Mouse (Mus musculus): ENCODE data around the gene Gm9507. TPM values are rescaled to one million over a fixed set of nuclear protein-coding genes. Genes with fewer than 3 reads are reported as not detected.

Gm9507 gene
- not detected in 2 replicates for polyA plus RNA-seq (2014; fragmentation: Nextera tagmentation; extraction: Ambion mirVana)

DNA sequence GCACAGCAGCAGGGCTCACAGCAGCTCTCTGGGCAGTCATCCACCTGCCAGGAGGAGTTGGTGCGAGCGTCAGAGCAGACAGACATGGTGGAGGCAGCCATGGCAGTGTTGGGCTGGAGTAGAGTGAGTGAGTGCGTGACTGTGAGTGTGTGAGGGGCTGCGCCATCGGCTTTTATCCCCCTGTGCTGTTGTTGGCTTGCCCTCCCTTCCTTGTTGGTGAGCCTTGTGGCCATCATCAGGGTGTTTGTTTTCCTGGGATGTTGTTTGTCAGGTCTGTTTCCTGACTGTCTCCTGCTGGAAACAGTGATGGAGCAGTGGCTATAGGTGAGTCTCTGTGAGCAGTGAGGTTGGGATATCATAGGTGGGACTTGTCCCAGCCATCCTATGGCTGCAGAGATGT is at the start of gene Gm9507:
TSS of gene Gm9507 (minus strand) at position 101 of the 400 bp plus-strand sequence.
- 73% methylated on average over 5 of the region's 5 CpGs for WGBS
- Histone ChIP-seq H3K9me3 (ENCODE audit: control insufficient read depth, low read length) (no peaks in the 10 kb centered on the region), H3K4me3 (ENCODE audit: low read depth, low read length) (no peak within 1 kb of the TSS), H3K4me2 (ENCODE audit: low read depth) (no peak within 1 kb of the TSS), H3K36me3 (ENCODE audit: control insufficient read depth, insufficient read depth, low read length) (no peaks in the 10 kb centered on the region), H3K27me3 (ENCODE audit: control insufficient read depth, insufficient read depth, low read length) (no peaks in the 10 kb centered on the region), H3K4me1 (ENCODE audit: control insufficient read depth, insufficient read depth, low read length) (no peaks in the 10 kb centered on the region), H3K9ac (ENCODE audit: low read length) (no peak within 1 kb of the TSS), H3K27ac (ENCODE audit: low read depth, low read length) (no peak within 1 kb of the TSS)
- DNase-seq (ENCODE audit: low spot score) (no peak), ATAC-seq (ENCODE audit: insufficient read depth, low FRiP score, low TSS enrichment) (no peak)

DNA sequence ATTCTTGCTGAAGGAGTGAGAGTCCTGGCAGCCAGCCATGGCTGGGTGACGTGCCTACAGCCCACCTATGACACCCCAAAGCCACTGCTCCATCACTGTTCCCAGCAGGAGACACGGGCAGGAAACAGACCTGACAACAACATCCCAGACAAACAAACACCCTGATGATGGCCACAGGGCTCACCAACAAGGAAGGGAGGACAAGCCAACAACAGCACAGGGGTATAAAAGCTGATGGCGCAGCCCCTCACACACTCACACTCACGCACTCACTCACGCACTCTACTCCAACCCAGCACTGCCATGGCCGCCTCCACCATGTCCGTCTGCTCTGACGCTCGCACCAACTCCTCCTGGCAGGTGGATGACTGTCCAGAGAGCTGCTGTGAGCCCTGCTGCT is 40.9 kb upstream of the Gm9507 start, which contains the start of gene Gm10318:
TSS of gene Gm10318 (plus strand) at position 301 of the 400 bp plus-strand sequence.
- Histone ChIP-seq H3K9me3 (ENCODE audit: control insufficient read depth, low read length) (no peaks in the 10 kb centered on the region), H3K4me2 (ENCODE audit: low read depth) (no peak within 1 kb of the TSS), H3K9ac (ENCODE audit: low read length) (no peak within 1 kb of the TSS), H3K36me3 (ENCODE audit: control insufficient read depth, insufficient read depth, low read length) (no peaks in the 10 kb centered on the region), H3K27me3 (ENCODE audit: control insufficient read depth, insufficient read depth, low read length) (no peaks in the 10 kb centered on the region), H3K27ac (ENCODE audit: low read depth, low read length) (no peak within 1 kb of the TSS), H3K4me3 (ENCODE audit: low read depth, low read length) (no peak within 1 kb of the TSS), H3K4me1 (ENCODE audit: control insufficient read depth, insufficient read depth, low read length) (no peaks in the 10 kb centered on the region)
- 72% methylated on average over 9 of the region's 9 CpGs for WGBS
- ATAC-seq (ENCODE audit: insufficient read depth, low FRiP score, low TSS enrichment): no peak
- no peak for DNase-seq (ENCODE audit: low spot score)

DNA sequence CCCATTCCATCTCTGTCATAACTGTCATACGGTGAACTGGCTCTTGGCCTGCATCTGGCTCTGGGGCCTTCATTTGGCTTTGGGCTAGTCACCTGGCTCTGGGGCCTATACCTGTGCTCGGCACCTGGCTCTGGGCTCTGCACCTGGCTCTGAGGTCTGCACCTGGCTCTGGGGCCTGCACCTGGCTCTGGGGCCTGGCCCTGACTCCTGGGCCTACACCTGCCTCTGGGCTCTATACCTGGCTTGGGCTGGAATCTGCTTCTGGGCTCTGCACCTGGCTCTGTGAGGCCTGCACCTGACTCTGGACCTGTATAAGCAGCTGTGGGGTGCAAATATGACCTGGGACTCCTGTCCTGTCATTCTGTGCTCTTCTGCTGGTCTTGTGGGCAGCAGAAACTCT is 35.9 kb upstream of the Gm9507 start:
- no peak overlapping the region for H3K4me2 ChIP-seq (ENCODE audit: low read depth)
- H3K4me1 ChIP-seq (ENCODE audit: control insufficient read depth, insufficient read depth, low read length): no peaks in the 10 kb centered on the region
- no peaks in the 10 kb centered on the region for H3K36me3 ChIP-seq (ENCODE audit: control insufficient read depth, insufficient read depth, low read length)
- WGBS: 77% methylated on average over 2 of the region's 2 CpGs
- no peaks in the 10 kb centered on the region for H3K9me3 ChIP-seq (ENCODE audit: control insufficient read depth, low read length)
- no peaks in the 10 kb centered on the region for H3K27me3 ChIP-seq (ENCODE audit: control insufficient read depth, insufficient read depth, low read length)
- H3K9ac ChIP-seq (ENCODE audit: low read length): no peak overlapping the region
- no peak overlapping the region for H3K4me3 ChIP-seq (ENCODE audit: low read depth, low read length)
- no peak overlapping the region for H3K27ac ChIP-seq (ENCODE audit: low read depth, low read length)
- DNase-seq (ENCODE audit: low spot score) (no peak), ATAC-seq (ENCODE audit: insufficient read depth, low FRiP score, low TSS enrichment) (no peak)

DNA sequence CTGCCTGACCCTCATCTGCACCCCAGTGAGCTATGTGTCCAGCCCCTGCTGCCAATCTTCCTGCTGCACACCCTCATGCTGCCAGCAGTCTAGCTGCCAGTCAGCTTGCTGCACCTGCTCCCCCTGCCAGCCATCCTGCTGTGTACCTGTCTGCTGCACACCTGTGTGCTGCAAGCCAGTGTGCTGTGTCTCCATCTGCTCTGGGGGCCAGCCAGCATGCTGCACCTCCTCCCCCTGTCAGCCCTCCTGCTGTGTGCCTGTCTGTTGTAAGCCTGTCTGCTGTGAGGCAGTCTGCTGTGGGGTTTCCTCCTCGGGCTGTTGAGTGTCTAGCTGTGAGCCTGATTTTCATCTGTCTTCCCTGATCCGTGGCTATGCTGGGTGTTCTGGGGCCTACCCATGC is 35.3 kb upstream of the Gm9507 start:
- WGBS: 23% methylated on average over 2 of the region's 2 CpGs

DNA sequence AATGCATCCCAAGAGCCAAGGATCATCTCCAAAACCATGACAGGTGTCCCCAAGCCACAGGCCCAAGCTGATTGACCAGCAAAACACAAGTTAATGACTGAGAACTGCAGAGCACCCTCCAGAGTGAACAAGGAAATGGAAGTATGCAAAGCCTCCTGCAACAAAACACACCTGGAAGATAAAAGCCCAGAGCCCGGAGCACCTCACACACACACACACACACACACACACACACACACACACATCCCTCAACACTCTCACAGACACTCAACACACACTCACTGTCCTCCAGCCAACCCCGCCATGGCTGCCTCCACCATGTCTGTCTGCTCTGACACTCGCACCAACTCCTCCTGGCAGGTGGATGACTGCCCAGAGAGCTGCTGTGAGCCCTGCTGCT is 34.9 kb upstream of the Gm9507 start, which contains the start of gene Gm36176:
TSS of gene Gm36176 (plus strand) at position 301 of the 400 bp plus-strand sequence.
- 96% methylated on average over 3 of the region's 3 CpGs for WGBS
- Histone ChIP-seq H3K27ac (ENCODE audit: low read depth, low read length) (no peak within 1 kb of the TSS), H3K36me3 (ENCODE audit: control insufficient read depth, insufficient read depth, low read length) (no peaks in the 10 kb centered on the region), H3K4me1 (ENCODE audit: control insufficient read depth, insufficient read depth, low read length) (no peaks in the 10 kb centered on the region), H3K4me2 (ENCODE audit: low read depth) (no peak within 1 kb of the TSS), H3K9me3 (ENCODE audit: control insufficient read depth, low read length) (no peaks in the 10 kb centered on the region), H3K4me3 (ENCODE audit: low read depth, low read length) (no peak within 1 kb of the TSS), H3K9ac (ENCODE audit: low read length) (no peak within 1 kb of the TSS), H3K27me3 (ENCODE audit: control insufficient read depth, insufficient read depth, low read length) (no peaks in the 10 kb centered on the region)
- no peak for DNase-seq (ENCODE audit: low spot score)
- no peak for ATAC-seq (ENCODE audit: insufficient read depth, low FRiP score, low TSS enrichment)

More for the DNA sequence above, 35.3 kb upstream of the Gm9507 start:
- Histone ChIP-seq H3K9ac (ENCODE audit: low read length) (no peak overlapping the region), H3K27ac (ENCODE audit: low read depth, low read length) (no peak overlapping the region), H3K4me1 (ENCODE audit: control insufficient read depth, insufficient read depth, low read length) (no peaks in the 10 kb centered on the region), H3K27me3 (ENCODE audit: control insufficient read depth, insufficient read depth, low read length) (no peaks in the 10 kb centered on the region), H3K4me3 (ENCODE audit: low read depth, low read length) (no peak overlapping the region), H3K36me3 (ENCODE audit: control insufficient read depth, insufficient read depth, low read length) (no peaks in the 10 kb centered on the region), H3K9me3 (ENCODE audit: control insufficient read depth, low read length) (no peaks in the 10 kb centered on the region), H3K4me2 (ENCODE audit: low read depth) (no peak overlapping the region)
- ATAC-seq (ENCODE audit: insufficient read depth, low FRiP score, low TSS enrichment) (no peak), DNase-seq (ENCODE audit: low spot score) (no peak)

DNA sequence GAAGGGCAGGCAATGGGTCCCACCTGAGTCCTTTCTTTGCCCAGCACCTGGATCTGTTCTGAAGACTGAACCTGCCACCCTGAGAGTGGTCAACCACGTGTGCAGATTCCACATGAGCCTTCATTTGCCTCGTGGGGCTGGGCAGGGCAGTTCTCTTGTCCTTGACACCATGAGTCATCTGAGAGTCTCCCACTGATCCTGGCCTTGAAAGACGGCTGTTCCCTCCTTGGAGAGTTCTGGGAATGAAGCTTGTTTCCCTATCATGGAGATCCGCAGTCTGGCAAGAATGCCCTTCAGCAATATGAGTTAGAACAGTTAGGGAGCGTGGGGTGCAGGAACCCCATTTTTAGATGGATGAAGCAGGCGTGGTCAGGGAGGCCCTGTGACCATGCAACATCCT is 27.4 kb upstream of the Gm9507 start:
- no peak overlapping the region for H3K9ac ChIP-seq (ENCODE audit: low read length)
- H3K4me2 ChIP-seq (ENCODE audit: low read depth): no peak overlapping the region
- H3K4me1 ChIP-seq (ENCODE audit: control insufficient read depth, insufficient read depth, low read length): no peaks in the 10 kb centered on the region
- no peaks in the 10 kb centered on the region for H3K36me3 ChIP-seq (ENCODE audit: control insufficient read depth, insufficient read depth, low read length)
- no peaks in the 10 kb centered on the region for H3K9me3 ChIP-seq (ENCODE audit: control insufficient read depth, low read length)
- no peak overlapping the region for H3K4me3 ChIP-seq (ENCODE audit: low read depth, low read length)
- ATAC-seq (ENCODE audit: insufficient read depth, low FRiP score, low TSS enrichment): no peak
- DNase-seq (ENCODE audit: low spot score): no peak
- 80% methylated on average over 6 of the region's 6 CpGs for WGBS
- no peak overlapping the region for H3K27ac ChIP-seq (ENCODE audit: low read depth, low read length)
- no peaks in the 10 kb centered on the region for H3K27me3 ChIP-seq (ENCODE audit: control insufficient read depth, insufficient read depth, low read length)

DNA sequence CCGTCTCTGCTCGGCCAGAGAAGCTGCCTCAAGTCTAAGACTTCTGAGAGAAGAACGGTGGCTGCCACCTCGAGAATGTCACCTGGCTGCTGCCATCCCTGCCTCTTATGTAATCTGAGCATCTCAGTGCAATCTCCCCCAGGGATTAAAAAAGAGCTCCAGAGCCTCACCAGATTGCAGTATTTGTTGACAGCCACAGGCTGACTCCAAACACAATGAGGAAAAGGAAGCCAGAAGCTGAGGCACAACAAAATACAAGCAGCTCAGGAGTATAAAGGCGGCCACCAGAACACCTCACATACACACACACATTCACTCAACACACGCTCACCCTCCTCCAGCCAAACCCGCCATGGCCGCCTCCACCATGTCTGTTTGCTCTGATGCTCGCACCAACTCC is 24.0 kb upstream of the Gm9507 start, which contains the start of gene Krtap10-10:
TSS of gene Krtap10-10 (plus strand) at position 301 of the 400 bp plus-strand sequence.
- Histone ChIP-seq H3K36me3 (ENCODE audit: control insufficient read depth, insufficient read depth, low read length) (no peaks in the 10 kb centered on the region), H3K4me1 (ENCODE audit: control insufficient read depth, insufficient read depth, low read length) (no peaks in the 10 kb centered on the region), H3K27me3 (ENCODE audit: control insufficient read depth, insufficient read depth, low read length) (no peaks in the 10 kb centered on the region), H3K9me3 (ENCODE audit: control insufficient read depth, low read length) (no peaks in the 10 kb centered on the region), H3K9ac (ENCODE audit: low read length) (no peak within 1 kb of the TSS), H3K27ac (ENCODE audit: low read depth, low read length) (no peak within 1 kb of the TSS), H3K4me2 (ENCODE audit: low read depth) (no peak within 1 kb of the TSS), H3K4me3 (ENCODE audit: low read depth, low read length) (no peak within 1 kb of the TSS)
- no peak for ATAC-seq (ENCODE audit: insufficient read depth, low FRiP score, low TSS enrichment)
- 76% methylated on average over 9 of the region's 9 CpGs for WGBS
- no peak for DNase-seq (ENCODE audit: low spot score)

DNA sequence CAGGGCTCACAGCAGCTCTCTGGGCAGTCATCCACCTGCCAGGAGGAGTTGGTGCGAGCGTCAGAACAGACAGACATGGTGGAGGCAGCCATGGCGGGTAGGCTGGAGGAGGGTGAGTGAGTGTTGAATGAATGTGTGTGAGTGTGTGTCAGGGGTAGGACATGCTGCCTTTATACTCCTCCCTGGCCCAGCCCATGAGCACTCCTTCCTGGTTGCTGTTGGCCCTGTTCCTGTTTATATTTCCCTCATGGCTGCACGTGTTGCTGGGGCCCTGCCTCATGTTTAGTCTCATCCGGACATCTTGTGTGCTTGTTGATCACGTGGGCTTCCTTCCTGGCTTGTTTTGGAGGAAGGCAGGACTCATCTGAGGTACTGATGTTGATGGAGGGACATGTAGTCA is 15.3 kb upstream of the Gm9507 start, which contains the start of gene Krtap10-4:
TSS of gene Krtap10-4 (minus strand) at position 145 of the 400 bp plus-strand sequence.
- Histone ChIP-seq H3K36me3 (ENCODE audit: control insufficient read depth, insufficient read depth, low read length) (no peaks in the 10 kb centered on the region), H3K4me1 (ENCODE audit: control insufficient read depth, insufficient read depth, low read length) (no peaks in the 10 kb centered on the region), H3K27ac (ENCODE audit: low read depth, low read length) (no peak within 1 kb of the TSS), H3K9me3 (ENCODE audit: control insufficient read depth, low read length) (no peaks in the 10 kb centered on the region), H3K4me2 (ENCODE audit: low read depth) (no peak within 1 kb of the TSS), H3K4me3 (ENCODE audit: low read depth, low read length) (no peak within 1 kb of the TSS), H3K9ac (ENCODE audit: low read length) (no peak within 1 kb of the TSS), H3K27me3 (ENCODE audit: control insufficient read depth, insufficient read depth, low read length) (no peaks in the 10 kb centered on the region)
- 76% methylated on average over 6 of the region's 6 CpGs for WGBS
- no peak for ATAC-seq (ENCODE audit: insufficient read depth, low FRiP score, low TSS enrichment)
- no peak for DNase-seq (ENCODE audit: low spot score)

DNA sequence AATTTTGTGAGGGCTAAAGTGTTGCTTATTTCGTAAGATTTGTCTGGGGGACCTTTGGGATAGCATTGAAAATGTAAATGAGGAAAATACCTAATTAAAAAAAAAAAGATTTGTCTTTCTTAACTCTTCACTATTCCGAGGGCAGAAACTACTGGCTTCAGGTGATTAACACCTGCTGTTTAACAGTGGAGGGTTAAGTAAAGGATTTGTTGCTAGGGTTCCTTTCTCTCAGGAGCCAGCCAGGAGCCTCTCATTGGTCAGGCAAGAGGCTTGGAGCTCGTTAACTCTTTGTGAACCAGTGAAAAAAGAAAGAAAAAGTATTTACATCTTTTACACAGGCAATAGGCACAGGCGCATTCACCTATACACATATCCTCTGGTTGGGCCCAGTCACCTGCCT is 7.6 kb upstream of the Gm9507 start:
- DNase-seq (ENCODE audit: low spot score): no peak

More for the DNA sequence above, 7.6 kb upstream of the Gm9507 start:
- Histone ChIP-seq H3K4me2 (ENCODE audit: low read depth) (no peak overlapping the region), H3K36me3 (ENCODE audit: control insufficient read depth, insufficient read depth, low read length) (no peaks in the 10 kb centered on the region), H3K4me1 (ENCODE audit: control insufficient read depth, insufficient read depth, low read length) (no peaks in the 10 kb centered on the region), H3K4me3 (ENCODE audit: low read depth, low read length) (no peak overlapping the region), H3K27ac (ENCODE audit: low read depth, low read length) (no peak overlapping the region), H3K9ac (ENCODE audit: low read length) (no peak overlapping the region), H3K9me3 (ENCODE audit: control insufficient read depth, low read length) (no peaks in the 10 kb centered on the region), H3K27me3 (ENCODE audit: control insufficient read depth, insufficient read depth, low read length) (no peaks in the 10 kb centered on the region)
- ATAC-seq (ENCODE audit: insufficient read depth, low FRiP score, low TSS enrichment): no peak
- 53% methylated on average over 4 of the region's 4 CpGs for WGBS

All from neural tube, embryonic 11.5 days (tissue).